8 mouse cellular contexts compared by ENCODE assay signal in genomic region chr15:101056225-101056624, GRCm38 (mm10). TPM values are rescaled to one million over a fixed set of nuclear protein-coding genes. Genes with fewer than 3 reads are reported as not detected.
DNase-seq lines count a peak whose midpoint lies in the region; ATAC-seq lines count a peak whose summit lies in the region.

No protein-coding gene starts in this region.

- peak; percentile 61 for DNase-seq in adrenal gland, adult 2 months
- no peak for DNase-seq in adrenal gland, adult 18-20 months (ENCODE audit: low spot score in 2 of 2)
- DNase-seq in ES-CJ7 (ENCODE audit: low read depth, low spot score), result peak; percentile 87
- peak; percentile 65 for DNase-seq in induced T-regulatory cell, adult 2 months (ENCODE audit: low read depth)
- DNase-seq in left cerebral cortex, postnatal 36 days (ENCODE audit: low spot score in 2 of 2), result peak; percentile 38 to 47
- peak; percentile 53 for DNase-seq in naive thymus-derived CD4-positive, alpha-beta T cell, adult 2 months (ENCODE audit: low read depth)
- peak; percentile 18 to 22 for DNase-seq in thymus, postnatal 36 days

- no peak overlapping the region for H3K4me2 ChIP-seq in embryonic facial prominence, embryonic 13.5 days

- no peaks in the 10 kb centered on the region; the same call in 1 of the 2 replicates for H3K9me3 ChIP-seq in embryonic facial prominence, embryonic 13.5 days

- no peak overlapping the region for H3K9ac ChIP-seq in embryonic facial prominence, embryonic 13.5 days

- H3K27ac ChIP-seq in embryonic facial prominence, embryonic 13.5 days, result no peak overlapping the region

- peaks cover 50% of the 10 kb centered on the region for H3K27me3 ChIP-seq in embryonic facial prominence, embryonic 13.5 days

- ATAC-seq in embryonic facial prominence, embryonic 13.5 days (ENCODE audit: insufficient number of reproducible peaks, insufficient read depth, low FRiP score, low TSS enrichment, low read depth), result 0 out of 2 replicates have a peak, but pooled peaks have one; percentile 39

- 39% methylated on average over 10 of the region's 10 CpGs for WGBS in embryonic facial prominence, embryonic 13.5 days

- peaks cover 40% of the 10 kb centered on the region for H3K4me1 ChIP-seq in embryonic facial prominence, embryonic 13.5 days

- H3K4me3 ChIP-seq in embryonic facial prominence, embryonic 13.5 days, result no peak overlapping the region

- H3K36me3 ChIP-seq in embryonic facial prominence, embryonic 13.5 days, result no peaks in the 10 kb centered on the region

- intact Hi-C loops in left cerebral cortex, postnatal 36 days (cut with DNase I), result loop anchor here (5.0 kb wide), 1 partner anchor 299 kb away; no protein-coding TSS in a partner anchor

RNA-seq across cellular contexts. Expression of gene Gm47841, which starts 9.0 kb away (rescaled TPM):
- under 1 TPM; 0.37 to 0.45 TPM for total RNA-seq in adrenal gland, adult 2 months (2021)
- polyA plus RNA-seq in adrenal gland, adult 2 months (2012; rRNA removed), result 0.37 TPM in 1 of 2 replicates, not detected in the other
- total RNA-seq in adrenal gland, adult 18-20 months (2021), result not detected
- not detected in 2 replicates for polyA plus RNA-seq in embryonic facial prominence, embryonic 13.5 days (2015; fragmentation: Nextera tagmentation; extraction: Ambion mirVana)
- total RNA-seq in left cerebral cortex, postnatal 36 days (2021), result not detected

RNA-seq across cellular contexts. Expression of gene Fignl2, which starts 22.1 kb away (rescaled TPM):
- 1 to 10 TPM; 6.3 to 8.7 TPM for total RNA-seq in adrenal gland, adult 2 months (2021)
- 11.8 and 16.1 TPM in 2 replicates for polyA plus RNA-seq in adrenal gland, adult 2 months (2012; rRNA removed)
- total RNA-seq in adrenal gland, adult 18-20 months (2021), result 1 to 10 TPM; 4.7 to 7.1 TPM
- polyA plus RNA-seq in embryonic facial prominence, embryonic 13.5 days (2015; fragmentation: Nextera tagmentation; extraction: Ambion mirVana), result 0.21 and 0.28 TPM in 2 replicates
- total RNA-seq in left cerebral cortex, postnatal 36 days (2021), result 1 to 10 TPM; 1.5 TPM

RNA-seq across cellular contexts. Expression of gene Ankrd33, which starts 59.3 kb away (rescaled TPM):
- total RNA-seq in adrenal gland, adult 2 months (2021), result 1 to 10 TPM in 1 of 2 experiments, under 1 TPM in 1; 0.59 to 1.0 TPM
- polyA plus RNA-seq in adrenal gland, adult 2 months (2012; rRNA removed), result 0.10 TPM in 1 of 2 replicates, not detected in the other
- under 1 TPM; 0.42 to 0.70 TPM for total RNA-seq in adrenal gland, adult 18-20 months (2021)
- polyA plus RNA-seq in embryonic facial prominence, embryonic 13.5 days (2015; fragmentation: Nextera tagmentation; extraction: Ambion mirVana), result not detected in 2 replicates
- under 1 TPM in 1 of 2 experiments, not detected in 1; 0.27 TPM for total RNA-seq in left cerebral cortex, postnatal 36 days (2021)

Comparison
In these comparisons a context has a peak if more than half of its experiments do, and no peak if none do; other contexts are left out.
1. DNase-seq: peak in adrenal gland, adult 2 months (single experiment), ES-CJ7 (single experiment), induced T-regulatory cell, adult 2 months (single experiment), left cerebral cortex, postnatal 36 days (2 of 2), naive thymus-derived CD4-positive, alpha-beta T cell, adult 2 months (single experiment) and thymus, postnatal 36 days (2 of 2); none in adrenal gland, adult 18-20 months (0 of 2).